Mouse (Mus musculus) ES-E14 (cell line): ENCODE data around the gene Gch1. TPM values are rescaled to one million over a fixed set of nuclear protein-coding genes. Genes with fewer than 3 reads are reported as not detected.

Source experiments
- DNase-seq: peaks from one replicate; pipeline ENCODE4 v3.0.0-alpha.2; 2013; ENCODE audit warnings: low read depth, low spot score
- H3K27ac ChIP-seq: 2 replicates; pipeline ENCODE4 v1.5.1; 2012; ENCODE audit warnings: low read depth, mild to moderate bottlenecking, low read length, moderate library complexity, mixed read lengths; ENCODE audit not compliant: poor library complexity, insufficient read depth, severe bottlenecking
- H3K36me3 ChIP-seq: 2 replicates; pipeline ENCODE4 v1.6.1; 2012; ENCODE audit warnings: mild to moderate bottlenecking, low read length, moderate library complexity, mixed read lengths; ENCODE audit not compliant: control insufficient read depth, poor library complexity, insufficient read depth, severe bottlenecking
- H3K4me1 ChIP-seq, 2 experiments: fragments of 150-350 bp in 1 of 2; sonication (generic) in 1 of 2; 2 replicates each; pipeline ENCODE4 v1.6.1; 2012; ENCODE audit warnings: low read length in 2 of 2, mild to moderate bottlenecking in 1 of 2, mixed read lengths in 1 of 2; ENCODE audit not compliant: control insufficient read depth in 2 of 2, insufficient read depth in 2 of 2, poor library complexity in 1 of 2
- H3K4me3 ChIP-seq, 2 experiments: fragments of 150-350 bp in 1 of 2; sonication (generic) in 1 of 2; 2 replicates each; pipeline ENCODE4 v1.5.1; 2012; ENCODE audit warnings: low read length in 2 of 2, low read depth in 1 of 2, mild to moderate bottlenecking in 1 of 2, mixed read lengths in 1 of 2; ENCODE audit not compliant: insufficient read depth in 1 of 2, poor library complexity in 1 of 2, severe bottlenecking in 1 of 2
- H3K9ac ChIP-seq: 2 replicates; pipeline ENCODE4 v1.6.1; 2012; ENCODE audit warnings: low read depth, mild to moderate bottlenecking, low read length, mixed read lengths; ENCODE audit not compliant: poor library complexity, insufficient read depth, severe bottlenecking
- H3K9me3 ChIP-seq: fragments of 150-350 bp; sonication (generic); 2 replicates; pipeline ENCODE4 v1.6.1; 2012; ENCODE audit warnings: low read depth, mild to moderate bottlenecking, low read length; ENCODE audit not compliant: control insufficient read depth, insufficient read depth
- CHD2 ChIP-seq: IDR thresholded peaks from 2 replicates; pipeline ENCODE4 v1.6.1; 2014; ENCODE audit warnings: mild to moderate bottlenecking, low read depth, low read length, inconsistent platforms
- HCFC1 ChIP-seq: IDR thresholded peaks from 2 replicates; pipeline ENCODE4 v1.6.1; 2012; ENCODE audit warnings: low read length, inconsistent platforms, borderline replicate concordance; ENCODE audit not compliant: insufficient read depth
- MAFK ChIP-seq: IDR thresholded peaks from 2 replicates; pipeline ENCODE4 v1.6.1; 2014; ENCODE audit warnings: mild to moderate bottlenecking, low read depth, low read length, inconsistent platforms; ENCODE audit not compliant: insufficient read depth
- ZC3H11A ChIP-seq: IDR thresholded peaks from 2 replicates; pipeline ENCODE4 v1.6.1; 2012; ENCODE audit warnings: low read depth, mild to moderate bottlenecking, inconsistent platforms, low read length, borderline replicate concordance
- ZNF384 ChIP-seq: IDR thresholded peaks from 2 replicates; pipeline ENCODE4 v1.6.1; 2012; ENCODE audit warnings: low read depth, low read length, inconsistent platforms
- in situ Hi-C, 2 experiments: fragments of 600-800 bp; cut with MboI; formaldehyde crosslinking; loops; one replicate each; pipeline ENCODE4 v1.15.1; 2025; ENCODE audit warnings: low sequenced_read_pairs in 2 of 2, inconsistent platforms in 1 of 2; ENCODE audit not compliant: unreplicated experiment in 2 of 2
- total RNA-seq: library from RNA; depleted of rRNA; stranded (reverse); fragments of 300-350 nt; gene quantifications from 2 replicates; pipeline ENCODE4 v1.2.3, GENCODE M21; 2012

Gch1 gene
- total RNA-seq, 1 experiment: 0.76 TPM

DNA sequence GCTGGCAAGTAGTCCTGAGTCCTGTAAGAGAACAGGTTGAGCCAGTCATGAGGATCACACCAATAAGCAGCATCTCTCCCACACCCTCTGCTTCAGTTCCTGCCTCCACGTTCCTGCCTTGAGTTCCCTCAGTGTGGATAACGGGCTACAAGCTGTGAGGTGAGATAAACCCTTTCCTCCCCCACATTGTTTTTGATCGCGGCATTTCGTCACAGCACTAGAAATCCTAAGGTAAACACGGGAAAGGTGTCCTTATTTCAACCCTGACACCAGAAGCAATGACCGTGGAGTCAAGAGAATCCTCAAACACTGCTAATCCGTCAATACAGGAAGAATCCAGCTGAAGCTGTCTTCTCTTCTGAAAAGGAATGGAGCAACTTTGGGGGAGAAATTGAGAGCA lies 7.5 kb upstream of the Gch1 start:
- in situ Hi-C loops: no loop called here
- Histone ChIP-seq H3K9ac (no peak overlapping the region), H3K4me3 (no peak overlapping the region), H3K36me3 (no peaks in the 10 kb centered on the region), H3K9me3 (no peaks in the 10 kb centered on the region), H3K4me1 (no peaks in the 10 kb centered on the region; a peak in 1 of 4 replicates), H3K27ac (no peak overlapping the region)
- TF ChIP-seq MAFK (no peak), ZNF384 (no peak), HCFC1 (no peak)
- DNase-seq: no peak

DNA sequence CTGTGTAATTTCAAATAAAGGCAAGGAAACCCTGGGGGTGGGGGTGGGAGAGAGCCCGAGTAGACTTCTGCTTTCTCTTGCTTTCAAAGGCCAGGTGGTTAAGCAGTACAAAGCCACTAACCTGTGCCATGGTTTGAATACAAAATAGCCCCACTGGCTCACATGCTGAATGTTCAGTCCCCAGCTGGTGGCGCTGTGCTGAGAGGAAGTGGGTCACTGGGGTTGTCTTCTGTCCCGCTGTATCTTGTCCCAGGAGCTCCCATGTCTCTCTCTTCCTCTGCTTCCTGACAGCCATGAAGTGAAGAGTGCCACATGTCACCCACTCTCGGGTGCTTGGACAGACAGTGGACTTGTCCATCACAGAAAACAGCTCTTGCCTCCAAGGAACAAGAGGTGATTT lies 4.9 kb upstream of the Gch1 start:
- Histone ChIP-seq H3K9ac (no peak overlapping the region), H3K36me3 (no peaks in the 10 kb centered on the region), H3K27ac (no peak overlapping the region), H3K4me3 (no peak overlapping the region), H3K4me1 (no peaks in the 10 kb centered on the region; a peak in 1 of 4 replicates), H3K9me3 (no peaks in the 10 kb centered on the region)
- in situ Hi-C loops: no loop called here
- no peak for DNase-seq
- TF ChIP-seq MAFK (no peak), ZC3H11A (no peak), CHD2 (no peak), HCFC1 (no peak), ZNF384 (no peak)

DNA sequence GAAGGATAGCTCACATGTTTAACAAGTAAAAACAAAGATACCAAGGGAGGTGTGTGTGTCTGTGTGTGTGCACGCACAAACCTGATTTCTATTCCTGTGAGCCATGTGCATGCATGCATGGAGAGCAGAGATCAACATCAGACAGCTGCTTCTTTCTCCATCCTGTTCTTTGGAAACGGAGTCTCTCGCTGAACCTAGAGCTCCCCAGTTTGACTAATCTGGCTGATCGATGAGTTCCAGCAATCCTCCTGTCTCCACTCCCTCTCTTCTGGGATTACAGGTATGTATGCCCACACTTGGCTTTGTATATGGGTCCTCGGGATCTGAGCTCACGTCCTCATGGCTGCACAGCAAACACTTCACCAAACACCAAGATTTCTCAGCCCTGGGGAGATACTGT lies 4.3 kb upstream of the Gch1 start:
- Histone ChIP-seq H3K4me1 (no peaks in the 10 kb centered on the region; a peak in 1 of 4 replicates), H3K9ac (no peak overlapping the region), H3K27ac (no peak overlapping the region), H3K9me3 (no peaks in the 10 kb centered on the region), H3K4me3 (no peak overlapping the region), H3K36me3 (no peaks in the 10 kb centered on the region)
- DNase-seq: no peak
- TF ChIP-seq ZC3H11A (no peak), HCFC1 (no peak), CHD2 (no peak), MAFK (no peak), ZNF384 (no peak)
- in situ Hi-C loops: no loop called here

DNA sequence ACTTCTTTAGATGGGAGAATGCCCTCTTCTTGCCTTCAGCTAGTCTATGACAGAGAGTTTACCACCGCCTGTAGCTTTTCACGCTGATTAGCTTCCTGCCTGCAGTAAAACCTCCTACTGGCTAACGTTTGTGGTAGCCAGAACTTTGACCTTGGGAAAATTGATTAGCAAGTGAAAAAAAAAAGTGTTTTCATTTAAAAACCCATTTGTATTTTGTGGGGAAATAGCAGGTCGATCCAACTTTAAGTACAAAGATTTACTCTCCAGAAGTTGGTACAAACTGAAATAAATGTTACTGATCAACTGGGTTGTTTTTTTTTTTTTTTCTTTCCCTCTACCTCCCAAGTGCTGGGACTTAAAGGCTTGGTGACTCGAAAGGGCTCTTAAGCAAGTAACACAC lies 2.6 kb upstream of the Gch1 start:
- in situ Hi-C loops: no loop called here
- H3K4me1 ChIP-seq: peaks cover 0 to 2% of the 10 kb centered on the region in 2 experiments; a peak in 1 of 4 replicates
- TF ChIP-seq MAFK (no peak), HCFC1 (no peak), ZC3H11A (no peak), ZNF384 (no peak), CHD2 (no peak)
- no peak overlapping the region for H3K27ac ChIP-seq
- no peak overlapping the region for H3K9ac ChIP-seq
- H3K36me3 ChIP-seq: no peaks in the 10 kb centered on the region
- no peak for DNase-seq
- no peaks in the 10 kb centered on the region for H3K9me3 ChIP-seq
- H3K4me3 ChIP-seq: no peak overlapping the region

DNA sequence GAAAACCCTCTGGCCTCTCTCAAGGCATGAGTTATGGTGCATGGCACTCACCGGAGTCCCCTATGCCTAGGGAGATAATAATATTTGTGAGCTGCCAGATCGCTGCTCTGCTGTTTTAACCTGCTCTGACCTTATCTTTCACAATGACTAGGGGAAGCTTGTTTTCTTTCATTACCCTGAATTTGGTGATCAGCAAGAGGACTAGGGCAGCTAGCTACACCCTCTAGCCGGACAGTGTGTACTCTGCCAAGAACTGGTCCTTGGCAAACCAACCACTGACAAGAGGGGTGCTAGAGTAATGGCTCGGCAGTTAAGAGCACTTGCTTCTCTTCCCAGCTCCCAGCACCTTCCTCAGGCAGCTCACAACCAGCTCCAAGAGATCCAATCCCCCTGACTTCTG lies 1.4 kb upstream of the Gch1 start:
- no peak overlapping the region for H3K4me3 ChIP-seq
- H3K36me3 ChIP-seq: no peaks in the 10 kb centered on the region
- peaks cover 0 to 2% of the 10 kb centered on the region in 2 experiments; a peak in 1 of 4 replicates for H3K4me1 ChIP-seq
- H3K9me3 ChIP-seq: no peaks in the 10 kb centered on the region
- TF ChIP-seq ZC3H11A (no peak), HCFC1 (no peak), MAFK (no peak), ZNF384 (no peak), CHD2 (no peak)
- no peak overlapping the region for H3K27ac ChIP-seq
- H3K9ac ChIP-seq: no peak overlapping the region
- in situ Hi-C loops: no loop called here
- no peak for DNase-seq
